Mouse (Mus musculus) heart, adult 9 months (tissue): ENCODE measurements at regions not wholly inside any gene's neighbourhood (a gene's known extent, or its start where the extent isn't known, plus 50 kb on each side); places are given as distances from the start of the nearest gene placed in this dataset.
A peak's percentile ranks its signal among the peaks of the same experiment; 100 is the strongest.

Source experiments
- DNase-seq, 2 experiments: peaks; one replicate each; pipeline ENCODE4 v3.0.0; 2022; ENCODE audit warnings: low spot score in 2 of 2

DNA sequence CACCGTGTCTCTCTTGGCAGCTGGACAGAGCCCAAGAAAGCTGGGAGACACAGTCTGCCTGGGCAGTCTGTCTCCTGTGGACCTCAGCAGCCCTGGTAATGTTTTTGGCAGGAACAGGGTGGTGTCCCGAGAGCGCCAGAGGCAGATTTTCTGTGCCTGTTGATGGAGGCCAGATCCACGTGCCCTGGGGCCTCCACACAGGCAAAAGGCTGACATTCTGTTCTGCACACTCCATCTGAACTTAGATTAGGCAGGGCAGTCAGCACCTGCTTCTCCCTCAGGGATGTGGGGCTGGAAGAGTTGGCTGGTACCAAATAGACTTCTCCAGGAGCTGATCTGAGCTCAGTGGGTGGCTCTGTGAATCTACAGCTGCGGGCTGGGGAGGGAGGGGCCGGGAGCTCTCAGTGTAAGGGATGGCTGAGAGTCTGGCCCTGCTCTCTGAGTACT, 83.8 kb downstream of the Gadd45g start:
- peak; percentile 64 to 73 for DNase-seq

DNA sequence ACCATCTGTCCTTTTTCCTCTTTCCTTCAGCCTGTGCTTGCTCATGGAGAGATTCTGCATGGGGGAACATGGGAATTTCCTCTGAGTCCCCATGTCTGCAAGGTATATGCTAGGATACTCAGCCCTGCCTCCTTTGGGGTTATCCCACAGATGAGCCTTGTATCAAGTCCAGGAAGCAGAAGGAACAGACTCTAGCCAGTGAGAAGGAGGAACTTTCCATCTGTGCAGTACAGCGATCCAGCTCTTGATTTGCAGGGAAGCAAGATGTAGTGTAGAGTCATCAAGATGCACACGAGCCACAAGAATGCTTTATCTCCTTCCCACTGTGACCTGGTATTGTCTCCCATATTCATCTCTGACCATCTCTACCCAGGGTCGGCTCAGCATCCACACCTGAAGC, 84.5 kb downstream of the Gadd45g start:
- no peak for DNase-seq

DNA sequence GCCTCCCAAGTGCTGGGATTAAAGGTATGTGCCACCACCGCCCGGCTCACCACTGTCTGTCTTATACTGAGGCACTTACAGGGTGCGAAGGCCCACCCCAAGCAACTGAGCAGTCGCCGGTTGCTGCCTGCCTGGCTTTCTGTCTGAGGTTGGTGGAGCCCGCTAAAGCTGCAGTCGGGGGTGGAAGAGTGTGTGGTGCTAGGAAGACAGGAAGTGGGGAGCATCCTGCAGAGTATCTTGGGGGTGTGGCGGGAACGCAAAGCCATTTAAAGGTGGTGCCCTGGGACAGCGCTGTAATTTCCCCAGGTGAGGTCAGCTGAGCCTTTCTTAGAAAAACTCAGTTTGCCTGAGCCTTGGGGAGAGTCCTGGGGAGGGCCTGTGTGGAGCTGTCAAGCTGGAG, 89.3 kb downstream of the Gadd45g start:
- DNase-seq = no peak

DNA sequence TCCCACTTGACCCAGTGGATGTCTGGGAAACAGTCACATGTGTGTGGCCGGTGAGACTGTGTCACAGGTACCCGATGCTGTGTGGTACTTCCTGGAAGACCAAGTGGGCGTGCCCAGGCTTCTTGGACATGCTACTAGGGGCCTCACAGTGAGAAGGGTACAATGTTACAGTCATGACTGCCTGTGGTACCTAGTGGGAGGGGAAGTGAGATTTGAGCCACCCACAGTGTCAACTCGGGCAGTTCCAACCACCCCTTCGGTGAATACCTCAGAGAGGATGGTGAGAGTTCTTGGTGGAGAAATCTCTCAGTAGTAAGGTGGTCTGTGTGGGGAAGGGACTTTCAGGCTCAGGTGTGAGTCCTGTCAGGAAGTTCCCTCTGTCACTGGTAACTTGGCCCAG, 90.0 kb downstream of the Gadd45g start:
- no peak for DNase-seq

DNA sequence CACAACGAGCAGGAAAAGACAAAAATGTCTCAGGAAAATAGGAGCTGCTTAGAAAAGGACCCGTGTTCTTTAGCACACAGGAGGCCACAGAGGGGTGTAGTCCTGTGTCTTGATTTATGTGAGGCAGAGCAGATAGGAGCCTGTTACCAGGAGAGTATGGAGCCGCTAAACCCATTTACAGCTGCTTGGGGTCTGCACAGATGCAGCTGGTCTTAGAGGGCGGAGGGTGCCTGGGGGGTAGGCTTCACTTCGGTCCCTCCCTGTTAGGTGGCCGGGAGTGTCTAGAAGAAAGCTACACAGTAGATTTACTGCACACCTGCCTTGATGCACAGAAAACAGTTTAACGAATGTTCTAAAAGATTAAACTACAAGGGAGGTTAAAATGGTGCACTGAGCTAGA, 91.4 kb downstream of the Gadd45g start:
- no peak for DNase-seq

DNA sequence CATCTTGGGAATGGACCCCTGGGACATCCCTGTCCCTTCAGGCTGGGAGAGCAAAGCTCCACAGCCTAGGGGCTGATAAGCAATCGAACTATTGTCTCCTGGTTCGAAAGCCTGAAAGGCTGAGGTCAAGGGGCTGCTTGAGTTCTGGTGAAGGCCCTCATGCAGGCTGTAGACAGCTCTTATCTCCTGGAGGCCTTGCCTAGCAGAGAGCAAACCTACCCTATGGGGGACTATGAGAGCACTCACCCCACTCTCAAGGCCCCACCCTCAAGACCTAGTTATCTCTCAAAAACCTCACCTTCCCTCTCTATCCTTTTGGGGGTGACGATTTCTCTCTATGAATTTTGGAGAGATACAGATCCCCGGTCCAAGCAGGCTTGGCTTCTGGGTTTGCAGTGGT, 92.8 kb downstream of the Gadd45g start:
- no peak for DNase-seq

DNA sequence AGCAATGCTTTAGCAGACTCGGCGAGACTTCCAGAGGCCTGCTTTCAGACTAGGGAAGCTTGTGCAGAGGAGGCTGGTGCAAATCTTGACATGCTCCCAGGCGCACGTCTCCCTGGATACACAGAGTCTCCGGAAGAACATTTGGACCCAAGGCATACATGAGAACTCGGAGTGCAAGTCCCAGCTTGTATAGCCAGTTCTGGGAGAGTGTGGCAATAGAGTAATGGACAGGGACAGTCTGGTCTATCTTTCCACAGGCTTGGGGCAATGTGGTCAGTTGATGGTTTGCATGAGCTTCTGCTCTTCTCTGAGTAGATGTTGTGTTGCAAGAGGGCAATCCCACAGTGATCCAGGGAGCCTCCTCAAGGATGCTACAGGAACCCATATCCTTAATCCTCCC, 93.2 kb downstream of the Gadd45g start:
- DNase-seq = no peak

DNA sequence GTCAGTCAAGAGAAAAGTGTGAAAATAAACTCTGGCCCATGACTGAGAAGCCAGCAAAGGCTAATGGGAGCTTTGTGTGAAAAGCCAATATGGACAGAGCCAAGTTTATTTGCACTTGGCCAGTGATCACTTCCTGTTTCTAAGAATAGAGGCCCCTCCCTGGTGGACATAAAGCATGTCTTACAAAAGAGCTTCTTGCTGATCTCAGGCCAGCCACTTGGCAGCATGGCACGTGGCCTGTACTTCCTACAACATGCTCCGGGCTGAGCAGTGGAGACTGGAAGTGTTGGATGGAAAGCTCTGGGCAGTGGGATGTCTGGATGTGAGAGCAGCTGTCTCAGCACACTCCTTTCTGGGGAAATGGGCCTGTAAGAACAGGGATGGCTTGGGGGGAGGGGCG, 99.7 kb downstream of the Gadd45g start:
- DNase-seq = peak; percentile 74 to 79

DNA sequence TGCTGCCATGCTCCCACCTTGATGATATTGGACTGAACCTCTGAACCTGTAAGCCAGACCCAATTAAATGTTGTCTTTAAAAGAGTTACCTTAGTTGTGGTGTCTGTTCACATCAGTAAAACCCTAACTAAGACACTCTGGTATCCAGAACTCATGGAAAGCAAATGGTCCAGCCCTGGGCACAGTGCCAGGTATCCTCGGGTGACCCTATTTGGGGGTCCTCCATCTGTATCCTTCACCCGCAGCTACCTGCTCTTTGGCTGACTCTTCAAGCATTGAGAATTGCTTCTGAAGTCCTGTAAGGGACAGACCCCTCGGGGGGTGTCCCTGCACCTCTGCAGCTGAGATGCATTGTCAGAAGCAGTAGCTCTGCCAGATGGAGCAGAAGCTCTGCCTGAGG, 102.4 kb downstream of the Gadd45g start:
- DNase-seq = no peak

DNA sequence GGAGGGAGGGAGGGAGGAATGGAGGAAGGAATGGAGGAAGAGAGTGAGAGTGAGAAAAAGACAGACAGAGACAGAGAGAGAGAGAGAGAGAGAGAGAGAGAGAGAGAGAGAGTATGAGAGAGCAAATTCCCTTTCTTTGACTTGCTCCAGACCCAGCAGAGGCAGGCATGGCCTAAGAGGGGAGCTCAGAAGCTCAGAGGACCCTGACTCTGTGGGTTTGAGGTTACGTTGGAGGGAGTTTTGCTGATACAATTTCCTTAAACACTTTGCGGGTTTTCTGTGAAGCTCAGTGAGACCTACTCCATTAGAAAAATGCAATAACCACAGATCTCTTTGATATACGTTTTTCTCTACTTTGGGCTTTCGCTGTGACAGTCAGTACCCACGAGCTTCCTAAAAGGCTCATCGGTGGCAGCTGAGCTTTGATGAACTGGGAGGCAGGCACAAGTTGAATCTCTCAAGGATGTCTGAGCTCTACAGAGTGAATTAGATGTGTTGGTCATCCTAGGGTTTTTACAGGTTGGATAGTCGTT, 105.1 kb downstream of the Gadd45g start:
- DNase-seq = no peak

DNA sequence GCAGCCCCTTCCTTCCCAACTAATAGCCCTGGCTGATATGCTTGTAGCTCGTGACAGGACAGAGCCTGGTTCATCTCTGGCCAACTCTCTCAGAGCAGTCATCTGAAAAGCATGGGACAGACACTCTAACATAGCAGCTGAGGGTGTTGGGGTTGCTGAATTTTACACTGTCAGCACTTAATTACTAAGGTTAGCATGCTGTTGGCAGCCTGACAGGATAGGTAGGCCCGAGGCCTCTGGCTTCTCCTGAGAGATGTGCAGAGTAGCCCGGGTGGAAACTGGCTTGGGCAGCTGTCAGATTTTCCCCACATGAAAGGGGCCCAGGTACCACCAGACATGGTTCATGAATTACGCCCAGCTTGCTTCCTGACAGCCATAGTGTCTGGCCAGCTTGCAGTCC, 106.6 kb downstream of the Gadd45g start:
- no peak for DNase-seq

DNA sequence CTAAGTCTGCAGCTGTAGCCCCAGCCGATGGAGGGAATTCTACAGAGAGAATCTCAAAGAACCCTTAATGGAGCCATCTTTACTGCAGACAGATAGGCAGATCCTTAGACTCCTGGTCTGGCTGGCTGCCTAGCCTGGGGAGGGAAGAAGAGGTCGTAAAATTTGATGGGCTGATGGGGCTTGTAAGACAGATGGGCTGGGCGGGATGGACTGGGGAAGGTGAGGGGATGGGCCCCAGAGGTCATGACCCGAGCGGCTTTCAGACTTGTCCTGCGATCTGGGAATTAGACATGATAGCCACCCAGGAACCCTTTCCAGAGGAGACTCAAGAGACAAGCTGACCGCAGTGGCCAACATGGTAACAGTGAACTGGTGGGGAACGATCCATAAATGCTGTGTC, 107.1 kb downstream of the Gadd45g start:
- no peak for DNase-seq

DNA sequence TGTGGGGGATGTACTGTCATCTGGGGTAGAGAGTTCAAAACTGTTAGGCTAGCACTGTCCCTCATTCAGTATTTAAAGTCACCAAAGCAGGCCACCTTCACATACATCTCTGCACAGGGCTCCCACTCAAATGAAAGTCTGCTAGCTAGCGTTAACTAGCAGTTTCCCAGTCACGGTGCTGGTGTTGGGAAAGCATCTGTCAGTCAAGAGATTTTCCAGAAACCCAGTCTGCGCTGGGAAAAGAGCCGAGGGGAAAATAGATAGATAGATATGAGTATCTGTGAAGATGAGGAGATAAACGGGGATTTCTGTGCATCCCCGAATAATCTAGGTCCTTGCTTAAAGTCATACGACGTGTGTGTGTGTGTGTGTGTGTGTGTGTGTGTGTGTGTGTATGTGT, 110.6 kb downstream of the Gadd45g start:
- no peak for DNase-seq

DNA sequence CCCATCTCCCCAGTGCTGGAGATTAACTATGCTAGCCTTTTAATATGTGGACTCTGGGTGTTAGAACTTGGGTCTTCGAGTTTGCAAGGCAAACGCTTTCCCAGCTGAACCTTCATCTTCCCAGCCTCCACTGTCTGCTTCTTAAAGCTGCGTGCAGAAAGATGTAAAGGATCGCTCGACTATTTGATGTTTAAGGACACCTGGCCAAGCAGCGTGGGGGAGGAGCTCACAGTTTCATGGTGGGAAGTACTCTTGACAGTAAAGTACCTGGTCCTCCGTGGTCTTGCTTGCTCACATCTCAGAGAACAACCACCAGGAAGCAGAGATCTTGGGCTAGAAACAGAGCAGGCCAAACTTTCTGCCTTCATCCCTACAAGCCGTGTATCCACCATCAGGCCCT, 113.1 kb downstream of the Gadd45g start:
- no peak for DNase-seq

DNA sequence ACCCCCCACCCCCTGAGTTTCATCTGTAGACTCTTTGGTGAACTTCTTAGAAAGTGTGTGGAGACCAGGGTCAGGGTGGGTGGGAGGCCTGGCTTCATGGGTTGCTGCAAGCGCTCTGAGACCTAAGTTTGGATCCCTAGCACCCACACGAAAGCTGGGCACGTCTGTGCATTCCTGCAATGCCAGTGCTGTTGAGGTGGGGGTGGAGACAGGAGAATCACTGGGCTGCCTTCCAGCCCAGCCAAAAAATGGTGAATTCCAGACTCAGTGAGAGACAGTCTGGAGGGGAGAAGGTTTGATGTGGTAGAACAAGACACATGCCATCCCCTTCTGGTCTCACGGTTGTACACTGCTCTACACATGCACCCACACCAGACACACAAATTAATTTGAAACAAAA, 113.8 kb downstream of the Gadd45g start:
- DNase-seq = no peak

DNA sequence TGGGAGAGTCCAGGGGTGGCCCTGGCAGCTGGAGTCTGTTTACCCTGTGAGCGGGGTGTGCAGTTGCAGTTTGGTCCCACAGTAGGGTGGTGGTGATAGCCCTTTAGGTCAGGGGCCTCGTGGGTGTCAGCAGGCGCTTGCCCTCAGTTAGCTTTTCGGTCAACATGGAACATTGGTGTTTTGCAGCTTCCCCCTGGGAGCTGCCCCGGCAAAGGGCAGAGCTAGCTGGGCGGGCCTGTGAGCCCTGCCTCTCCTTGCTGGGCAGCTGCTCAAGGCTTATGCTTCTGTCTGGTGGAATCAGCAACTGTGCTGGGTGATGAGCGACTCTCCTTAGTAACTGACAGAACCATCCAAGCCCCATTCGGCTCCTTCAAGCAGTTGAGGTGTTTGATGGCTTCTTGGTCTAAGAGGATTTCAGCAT, 115.7 kb downstream of the Gadd45g start:
- DNase-seq = peak; percentile 39 to 54

DNA sequence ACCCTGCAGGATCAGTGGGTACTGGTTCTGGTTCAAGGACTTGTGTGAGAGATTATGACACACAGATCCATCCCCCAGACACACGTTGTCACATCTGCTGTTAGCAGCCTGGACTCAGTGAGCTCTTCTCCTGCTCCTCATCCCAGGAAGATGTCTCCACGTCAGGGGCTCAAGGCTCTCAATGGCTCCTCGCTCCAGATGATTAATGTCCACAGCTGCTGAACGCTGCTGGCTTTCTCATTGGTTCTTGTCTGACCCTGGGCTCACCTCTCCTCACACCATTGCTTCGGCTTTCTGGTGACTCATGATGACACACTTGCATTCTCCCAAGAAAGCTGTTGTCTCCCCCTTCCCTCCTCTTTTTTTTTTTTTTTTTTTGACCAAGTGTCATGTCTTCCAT, 116.2 kb downstream of the Gadd45g start:
- no peak for DNase-seq

DNA sequence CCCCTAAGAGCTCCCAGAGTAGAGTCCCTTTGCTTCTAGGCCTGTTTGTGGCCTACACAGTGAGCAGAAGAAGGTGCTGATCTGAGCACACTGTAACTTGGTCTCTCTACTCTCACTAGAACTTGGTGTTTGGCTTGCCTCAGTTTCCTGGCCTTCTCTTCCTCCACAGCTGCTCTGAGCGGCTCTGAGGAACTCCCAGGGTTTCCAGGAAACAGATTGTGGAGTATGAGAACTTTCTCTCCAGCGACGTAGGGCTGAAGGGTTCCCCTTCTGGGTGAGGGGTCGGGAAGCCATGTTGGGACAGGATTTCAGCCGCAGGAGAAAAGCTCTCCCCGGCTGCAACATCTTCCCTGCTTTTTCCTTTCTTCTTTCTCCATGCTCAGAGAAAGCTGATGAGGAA, 117.5 kb downstream of the Gadd45g start:
- DNase-seq = no peak

DNA sequence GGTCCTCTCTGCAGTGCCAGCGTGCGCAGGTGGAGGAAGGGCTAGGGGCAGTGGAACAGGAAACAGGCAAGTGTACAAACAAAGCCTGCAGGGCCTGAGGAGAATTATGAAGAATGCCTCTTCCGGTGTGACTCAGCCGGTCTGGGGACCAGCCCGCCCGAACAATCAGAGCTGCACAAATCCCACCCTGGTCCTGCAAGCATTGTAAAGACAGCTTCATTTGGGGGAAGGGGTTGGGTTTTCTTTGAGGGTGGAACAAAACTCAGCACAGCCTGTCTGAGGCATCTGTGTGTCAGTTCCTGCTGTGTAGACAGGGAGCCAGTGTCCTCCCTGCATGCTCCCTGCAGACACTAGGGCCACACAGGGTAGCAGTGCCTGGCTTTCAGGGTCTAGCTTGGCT, 117.9 kb downstream of the Gadd45g start:
- peak; percentile 46 to 68 for DNase-seq

DNA sequence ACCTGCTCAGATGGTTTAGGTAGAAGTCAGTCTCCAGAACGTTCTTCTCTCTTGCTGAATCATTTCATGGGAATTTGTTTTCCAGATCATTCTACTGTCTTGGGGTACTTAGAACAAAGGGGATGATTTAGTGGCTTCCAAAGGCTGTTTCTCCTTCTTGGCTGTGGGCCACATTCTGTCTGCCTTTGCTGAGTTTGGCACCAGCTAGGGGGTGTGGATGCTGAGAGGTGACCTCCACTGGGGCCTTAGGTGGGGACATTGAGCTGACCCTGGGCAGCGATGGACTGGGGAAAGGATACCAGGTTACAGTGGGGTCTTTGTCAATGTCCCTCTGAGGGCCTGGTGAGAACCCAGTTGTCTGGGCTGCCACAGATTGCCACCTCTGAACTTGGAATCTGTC, 118.4 kb downstream of the Gadd45g start:
- no peak for DNase-seq

DNA sequence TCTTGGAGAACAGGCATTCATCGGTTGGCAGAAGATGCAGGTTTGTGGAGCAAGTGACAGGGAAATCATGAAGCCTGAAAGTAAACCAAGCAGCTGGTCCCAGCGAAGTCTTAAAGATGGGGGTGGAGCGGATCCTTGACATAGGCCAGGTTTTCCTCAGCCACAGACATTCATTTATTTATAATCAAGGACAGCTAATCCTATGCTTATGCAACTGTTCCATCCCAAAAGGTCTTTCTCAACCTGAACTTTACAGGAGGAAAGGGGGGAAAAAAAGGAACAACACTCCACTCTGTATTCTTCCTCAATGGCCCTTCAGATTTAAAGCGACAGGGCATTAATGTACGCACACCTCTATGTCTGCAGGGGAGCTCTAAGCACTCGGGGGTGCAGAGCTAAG, 121.6 kb downstream of the Gadd45g start:
- no peak for DNase-seq

DNA sequence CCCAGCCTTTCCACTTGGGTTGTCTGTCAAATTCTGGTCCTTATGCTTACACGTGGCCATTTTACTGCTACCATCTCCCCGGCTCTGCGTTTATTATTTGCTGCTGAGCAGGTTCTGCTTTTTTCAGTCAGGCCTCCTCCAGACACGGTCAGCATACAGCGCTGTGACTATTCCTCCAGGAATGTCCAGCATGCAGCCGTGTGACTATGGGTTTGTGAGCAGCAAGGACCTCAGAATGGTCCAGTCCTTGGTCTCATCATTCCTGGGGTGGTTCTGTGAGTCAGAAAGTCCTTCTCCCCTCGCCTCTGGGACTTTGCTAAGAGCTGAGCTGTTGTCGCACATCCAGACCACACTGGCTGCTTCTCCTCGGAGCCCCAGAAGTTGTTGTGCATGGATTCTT, 122.3 kb downstream of the Gadd45g start:
- DNase-seq = no peak

DNA sequence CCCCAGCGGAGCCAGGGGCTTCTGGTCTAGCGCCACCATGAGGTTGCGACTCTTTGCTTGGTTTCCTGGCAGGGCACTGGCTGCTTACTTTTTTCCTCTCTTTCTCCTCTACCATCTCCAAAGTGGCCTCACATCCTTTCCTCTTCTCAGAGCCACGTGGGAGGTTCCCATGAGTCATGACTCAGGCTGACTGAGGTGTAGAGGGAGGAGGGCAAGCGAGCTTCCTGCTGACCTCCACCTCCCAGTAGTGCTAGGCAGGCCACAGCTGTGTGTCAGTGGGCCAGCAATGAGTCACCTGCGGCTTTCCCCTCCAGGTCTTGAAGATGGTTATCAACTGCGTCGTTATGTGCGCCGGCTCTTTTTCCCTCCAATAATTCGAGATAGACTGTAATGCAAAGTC, 123.6 kb downstream of the Gadd45g start:
- DNase-seq = no peak

DNA sequence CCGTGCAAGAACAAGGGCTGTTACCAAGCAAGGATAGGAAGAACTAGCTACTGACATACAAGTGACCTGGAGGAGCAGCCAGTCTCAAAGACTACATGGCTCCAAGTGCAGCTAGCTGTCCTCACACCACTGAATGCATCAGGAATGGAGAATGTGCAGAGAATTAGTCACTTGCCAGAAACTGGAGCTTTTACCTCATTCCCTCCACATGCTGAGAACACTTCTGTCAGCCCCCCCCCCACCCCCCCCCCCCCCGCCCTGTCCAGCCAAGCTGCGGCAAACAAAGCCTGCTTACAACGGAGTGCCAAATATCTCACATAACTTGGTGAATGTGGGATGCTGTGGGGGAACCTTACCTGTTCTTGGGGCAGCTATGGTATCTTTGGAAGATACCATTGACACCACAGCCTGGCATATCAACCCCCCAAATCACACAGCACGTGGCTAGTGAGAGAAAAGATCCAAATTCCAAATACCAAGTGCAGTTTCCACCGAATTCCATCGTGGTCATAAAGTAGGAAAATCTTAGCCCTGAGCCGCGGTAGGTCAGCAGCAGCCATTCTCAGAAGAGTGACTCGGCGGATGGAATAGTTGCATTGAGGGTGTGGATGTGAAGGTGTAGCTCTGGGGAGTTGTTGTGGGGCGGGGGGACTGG, 126.3 kb downstream of the Gadd45g start:
- no peak for DNase-seq
